ENCODE assay signal across 8 mouse cellular contexts in the genomic region with DNA sequence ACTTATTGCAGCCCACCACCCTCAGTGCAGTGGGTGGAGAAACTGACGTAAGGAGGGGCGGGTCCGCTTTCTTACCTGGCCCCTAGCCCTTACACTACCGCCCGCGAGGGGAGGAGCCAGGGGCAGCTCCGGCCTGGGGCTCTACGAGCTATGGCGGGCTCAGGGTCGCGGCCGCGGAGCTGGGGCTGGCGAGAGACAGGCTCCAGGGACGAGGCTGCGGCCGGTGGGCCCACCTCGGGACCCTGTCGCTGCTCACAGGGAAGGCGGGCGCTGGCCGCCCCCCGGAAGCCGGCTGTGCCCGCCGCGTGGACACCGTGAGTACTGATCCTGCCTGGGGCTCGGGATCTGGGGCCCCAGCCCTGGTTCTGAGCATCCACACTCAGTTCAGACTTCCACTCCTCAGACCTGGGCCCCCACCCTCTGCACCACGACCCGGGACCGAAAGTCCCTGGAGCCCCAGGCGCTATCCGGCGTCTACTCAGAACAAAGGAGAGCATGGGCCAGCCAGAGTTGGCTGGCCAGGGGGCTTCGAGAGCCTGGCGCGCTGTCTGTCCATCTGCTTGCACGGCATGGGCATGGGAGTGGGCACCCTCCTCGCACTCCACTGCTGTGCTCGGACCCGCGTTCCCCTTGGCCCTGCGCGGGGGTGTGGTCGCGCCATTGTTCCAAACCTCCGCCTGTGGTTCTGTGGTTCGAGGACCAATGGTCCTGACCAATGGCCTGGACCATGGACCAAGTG. TPM values are rescaled to one million over a fixed set of nuclear protein-coding genes. Genes with fewer than 3 reads are reported as not detected.
DNase-seq lines count a peak whose midpoint lies in the region; ATAC-seq and TF ChIP-seq lines count a peak whose summit lies in the region.

No protein-coding gene starts in this region.

- intact Hi-C loops in left cerebral cortex, adult 2 months (cut with DNase I) = loop anchor here (5.0 kb wide), 1 partner anchor 73 kb away; no protein-coding TSS in a partner anchor

- H3K27ac ChIP-seq in left cerebral cortex, adult 2 months = peak overlapping the region; percentile 36; the same call in 1 of the 2 replicates
- H3K27ac ChIP-seq in brown adipose tissue, adult 24 weeks (replicated peaks; ENCODE audit: low read depth, low read length) = no peak overlapping the region
- H3K27ac ChIP-seq in forebrain, embryonic 16.5 days (ENCODE audit: low read length) = peak overlapping the region; percentile 56
- H3K27ac ChIP-seq in intestine, embryonic 16.5 days (ENCODE audit: low read length) = peak overlapping the region; percentile 28
- H3K27ac ChIP-seq in lung, postnatal 0 days (ENCODE audit: low read length) = no peak overlapping the region
- no peak overlapping the region for H3K27ac ChIP-seq in small intestine, adult 2 months (ENCODE audit: insufficient read depth, low read depth, low read length)

- no peaks in the 10 kb centered on the region for H3K9me3 ChIP-seq in forebrain, embryonic 16.5 days (ENCODE audit: control insufficient read depth, low read length)
- no peaks in the 10 kb centered on the region for H3K9me3 ChIP-seq in intestine, embryonic 16.5 days (ENCODE audit: control insufficient read depth, low read length)
- H3K9me3 ChIP-seq in lung, postnatal 0 days (ENCODE audit: low read length) = no peaks in the 10 kb centered on the region

- no peak for TF ChIP-seq EP300 in lung, postnatal 0 days (IDR thresholded peaks at IDR 0.05)

- peak; percentile 93 for ATAC-seq in forebrain, embryonic 16.5 days
- peak; percentile 86 for ATAC-seq in intestine, embryonic 16.5 days
- peak; percentile 78 for ATAC-seq in lung, postnatal 0 days

- 0% methylated on average over 49 of the region's 49 CpGs for WGBS in forebrain, embryonic 16.5 days
- WGBS in intestine, embryonic 16.5 days = under 1% methylated on average over 49 of the region's 49 CpGs
- WGBS in lung, postnatal 0 days = 2% methylated on average over 42 of the region's 49 CpGs
- WGBS in small intestine, adult 2 months = 1% methylated on average over 49 of the region's 49 CpGs

- peak; percentile 17 for TF ChIP-seq POLR2A in small intestine, adult 2 months (IDR thresholded peaks at IDR 0.05; ENCODE audit: low read depth, low read length)

- peak overlapping the region; percentile 60 for H3K4me3 ChIP-seq in left cerebral cortex, adult 2 months
- H3K4me3 ChIP-seq in brown adipose tissue, adult 24 weeks (ENCODE audit: insufficient read depth, low read depth, low read length) = peak overlapping the region; percentile 63
- H3K4me3 ChIP-seq in forebrain, embryonic 16.5 days (replicated peaks; ENCODE audit: low read length) = peak overlapping the region; percentile 62
- H3K4me3 ChIP-seq in intestine, embryonic 16.5 days (ENCODE audit: low read length) = peak overlapping the region; percentile 95
- peak overlapping the region; percentile 78 for H3K4me3 ChIP-seq in lung, postnatal 0 days (ENCODE audit: low read depth, low read length)
- peak overlapping the region; percentile 79 for H3K4me3 ChIP-seq in small intestine, adult 2 months (ENCODE audit: low read depth, low read length)

- no peaks in the 10 kb centered on the region for H3K27me3 ChIP-seq in forebrain, embryonic 16.5 days (replicated peaks; ENCODE audit: control insufficient read depth, insufficient read depth, low read length)
- H3K27me3 ChIP-seq in intestine, embryonic 16.5 days (replicated peaks; ENCODE audit: control insufficient read depth, insufficient read depth, low read length) = no peaks in the 10 kb centered on the region
- H3K27me3 ChIP-seq in lung, postnatal 0 days (replicated peaks; ENCODE audit: insufficient read depth, low read length) = no peaks in the 10 kb centered on the region
- H3K27me3 ChIP-seq in small intestine, adult 2 months (ENCODE audit: control insufficient read depth, insufficient read depth, low read length) = no peaks in the 10 kb centered on the region

- peak overlapping the region; percentile 99 for H3K9ac ChIP-seq in forebrain, embryonic 16.5 days (replicated peaks; ENCODE audit: low read depth, low read length)
- H3K9ac ChIP-seq in intestine, embryonic 16.5 days (ENCODE audit: low read depth, low read length) = peak overlapping the region; percentile 95
- H3K9ac ChIP-seq in lung, postnatal 0 days (replicated peaks; ENCODE audit: low read depth) = peak overlapping the region; percentile 86

- H3K36me3 ChIP-seq in forebrain, embryonic 16.5 days (ENCODE audit: control insufficient read depth, insufficient read depth) = peaks cover 12% of the 10 kb centered on the region
- peaks cover 12% of the 10 kb centered on the region; the same call in 1 of the 2 replicates for H3K36me3 ChIP-seq in intestine, embryonic 16.5 days (ENCODE audit: control insufficient read depth, insufficient read depth, low read length)
- H3K36me3 ChIP-seq in lung, postnatal 0 days (ENCODE audit: insufficient read depth, low read length) = peaks cover 3% of the 10 kb centered on the region; the same call in 1 of the 2 replicates
- H3K36me3 ChIP-seq in small intestine, adult 2 months (ENCODE audit: control insufficient read depth, insufficient read depth, low read length) = peaks cover 6% of the 10 kb centered on the region; the same call in 1 of the 2 replicates

- TF ChIP-seq CTCF in left cerebral cortex, adult 2 months (IDR thresholded peaks at IDR 0.05) = peak; percentile 5; the same call in 1 of the 2 replicates
- 0 out of 2 replicates have a peak, but pooled peaks have one; percentile 8 for TF ChIP-seq CTCF in lung, postnatal 0 days (IDR thresholded peaks at IDR 0.05)
- no peak for TF ChIP-seq CTCF in small intestine, adult 2 months (IDR thresholded peaks at IDR 0.05; ENCODE audit: extremely low read depth, insufficient read length, insufficient replicate concordance, low read depth, low read length)

- peaks cover 5% of the 10 kb centered on the region; the same call in 1 of the 2 replicates for H3K4me1 ChIP-seq in brown adipose tissue, adult 24 weeks (ENCODE audit: control insufficient read depth, insufficient read depth, insufficient read length, low read length)
- H3K4me1 ChIP-seq in forebrain, embryonic 16.5 days (replicated peaks; ENCODE audit: control insufficient read depth, insufficient read depth, low read length) = peaks cover 22% of the 10 kb centered on the region
- peaks cover 10% of the 10 kb centered on the region; the same call in 1 of the 2 replicates for H3K4me1 ChIP-seq in intestine, embryonic 16.5 days (ENCODE audit: control insufficient read depth, insufficient read depth, low read length)
- peaks cover 3% of the 10 kb centered on the region; the same call in 1 of the 2 replicates for H3K4me1 ChIP-seq in lung, postnatal 0 days (ENCODE audit: insufficient read depth, low read depth, low read length)
- H3K4me1 ChIP-seq in small intestine, adult 2 months (ENCODE audit: control insufficient read depth, insufficient read depth, insufficient read length, low read length) = peaks cover 32% of the 10 kb centered on the region

- DNase-seq in left cerebral cortex, adult 2 months (ENCODE audit: extremely low spot score in 1 of 2, low spot score in 2 of 2) = peak in 1 of 2 experiments; percentile 15
- DNase-seq in left cerebral cortex, adult 11 months (ENCODE audit: low spot score) = no peak
- DNase-seq in lung, postnatal 0 days (ENCODE audit: low spot score) = peak; percentile 28
- no peak for DNase-seq in natural killer cell, adult 2 months (ENCODE audit: low spot score in 2 of 2)

- H3K4me2 ChIP-seq in forebrain, embryonic 16.5 days (ENCODE audit: low read length) = peak overlapping the region; percentile 70
- H3K4me2 ChIP-seq in intestine, embryonic 16.5 days (ENCODE audit: low read depth, low read length) = peak overlapping the region; percentile 82
- peak overlapping the region; percentile 94 for H3K4me2 ChIP-seq in lung, postnatal 0 days (replicated peaks; ENCODE audit: low read depth, low read length)

RNA-seq across cellular contexts. Expression of a gene that starts 23.8 kb away (rescaled TPM):
- total RNA-seq in left cerebral cortex, adult 2 months (2021) = 100 to 1,000 TPM; 409 to 413 TPM
- 62.4 and 72.7 TPM in 2 replicates for polyA plus RNA-seq in brown adipose tissue, adult 24 weeks (2012; ENCODE audit: insufficient read depth, insufficient read length, missing spikeins)
- polyA plus RNA-seq in forebrain, embryonic 16.5 days (2015; fragmentation: Nextera tagmentation; extraction: Ambion mirVana) = 224 and 243 TPM in 2 replicates
- 138 and 143 TPM in 2 replicates for polyA plus RNA-seq in intestine, embryonic 16.5 days (2015; fragmentation: Nextera tagmentation; extraction: Ambion mirVana)
- polyA plus RNA-seq in lung, postnatal 0 days (2015; fragmentation: Nextera tagmentation; extraction: Ambion mirVana) = 135 and 145 TPM in 2 replicates
- polyA plus RNA-seq in small intestine, adult 2 months (2012; rRNA removed) = 42.7 and 160 TPM in 2 replicates

RNA-seq across cellular contexts. Expression of a gene that starts 24.0 kb away (rescaled TPM):
- total RNA-seq in left cerebral cortex, adult 2 months (2021) = 1 to 10 TPM; 3.4 to 3.9 TPM
- polyA plus RNA-seq in brown adipose tissue, adult 24 weeks (2012; ENCODE audit: insufficient read depth, insufficient read length, missing spikeins) = 2.7 and 3.0 TPM in 2 replicates
- polyA plus RNA-seq in forebrain, embryonic 16.5 days (2015; fragmentation: Nextera tagmentation; extraction: Ambion mirVana) = 29.1 and 31.2 TPM in 2 replicates
- polyA plus RNA-seq in intestine, embryonic 16.5 days (2015; fragmentation: Nextera tagmentation; extraction: Ambion mirVana) = 3.4 and 3.7 TPM in 2 replicates
- polyA plus RNA-seq in lung, postnatal 0 days (2015; fragmentation: Nextera tagmentation; extraction: Ambion mirVana) = 7.7 and 9.2 TPM in 2 replicates
- 5.0 and 12.4 TPM in 2 replicates for polyA plus RNA-seq in small intestine, adult 2 months (2012; rRNA removed)

RNA-seq across cellular contexts. Expression of a gene that starts 35.9 kb away (rescaled TPM):
- 10 to 100 TPM; 20.2 to 21.8 TPM for total RNA-seq in left cerebral cortex, adult 2 months (2021)
- polyA plus RNA-seq in brown adipose tissue, adult 24 weeks (2012; ENCODE audit: insufficient read depth, insufficient read length, missing spikeins) = 4.3 and 4.8 TPM in 2 replicates
- polyA plus RNA-seq in forebrain, embryonic 16.5 days (2015; fragmentation: Nextera tagmentation; extraction: Ambion mirVana) = 8.6 and 8.7 TPM in 2 replicates
- 15.8 and 17.1 TPM in 2 replicates for polyA plus RNA-seq in intestine, embryonic 16.5 days (2015; fragmentation: Nextera tagmentation; extraction: Ambion mirVana)
- polyA plus RNA-seq in lung, postnatal 0 days (2015; fragmentation: Nextera tagmentation; extraction: Ambion mirVana) = 23.3 and 24.2 TPM in 2 replicates
- 7.2 and 13.8 TPM in 2 replicates for polyA plus RNA-seq in small intestine, adult 2 months (2012; rRNA removed)

Comparison
In these comparisons a context has a peak if more than half of its experiments do, and no peak if none do; other contexts are left out.
1. H3K27ac ChIP-seq: peak in left cerebral cortex, adult 2 months (single experiment), forebrain, embryonic 16.5 days (single experiment) and intestine, embryonic 16.5 days (single experiment); none in brown adipose tissue, adult 24 weeks (single experiment), lung, postnatal 0 days (single experiment) and small intestine, adult 2 months (single experiment).
2. Peak in every context shown above with its lines, with median percentiles within 50 percentile points of each other: H3K4me3 ChIP-seq, ATAC-seq, H3K4me2 ChIP-seq and H3K9ac ChIP-seq.